Mouse (Mus musculus) MN1 (cell line): ENCODE measurements at regions not wholly inside any gene's neighbourhood (a gene's known extent, or its start where the extent isn't known, plus 50 kb on each side); places are given as distances from the start of the nearest gene placed in this dataset.

Experiments used
- DNase-seq: peaks from one replicate; pipeline ENCODE4 v3.0.0-alpha.2; 2016; ENCODE audit warnings: low spot score

GRCm38 (mm10) chr6:84514623-84515022, 79.1 kb downstream of the Cyp26b1 start:
- DNase-seq = peak; percentile 26

DNA sequence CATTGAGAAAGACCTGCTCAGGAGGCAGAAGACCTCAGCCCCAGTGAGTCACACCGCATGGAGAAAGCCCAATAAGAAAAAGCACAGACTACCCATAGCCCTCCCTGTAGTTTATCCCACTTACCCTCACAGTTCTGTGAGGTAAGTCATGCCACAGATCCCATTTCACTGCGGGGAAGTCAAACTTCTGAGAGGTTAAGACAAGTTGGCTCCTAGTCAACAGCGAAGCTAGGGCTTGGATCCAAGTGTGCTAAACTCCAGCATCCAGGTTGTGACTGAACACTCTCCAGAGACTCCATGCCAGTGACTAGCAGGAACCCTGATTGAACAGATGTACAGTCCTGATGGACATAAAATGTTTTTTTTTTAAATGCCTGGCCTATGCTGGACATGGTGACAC, 85.1 kb downstream of the Cyp26b1 start:
- DNase-seq = no peak

- DNase-seq = no peak
Observed at GRCm38 (mm10) chr6:84506675-84507074, 87.0 kb downstream of the Cyp26b1 start.

DNA sequence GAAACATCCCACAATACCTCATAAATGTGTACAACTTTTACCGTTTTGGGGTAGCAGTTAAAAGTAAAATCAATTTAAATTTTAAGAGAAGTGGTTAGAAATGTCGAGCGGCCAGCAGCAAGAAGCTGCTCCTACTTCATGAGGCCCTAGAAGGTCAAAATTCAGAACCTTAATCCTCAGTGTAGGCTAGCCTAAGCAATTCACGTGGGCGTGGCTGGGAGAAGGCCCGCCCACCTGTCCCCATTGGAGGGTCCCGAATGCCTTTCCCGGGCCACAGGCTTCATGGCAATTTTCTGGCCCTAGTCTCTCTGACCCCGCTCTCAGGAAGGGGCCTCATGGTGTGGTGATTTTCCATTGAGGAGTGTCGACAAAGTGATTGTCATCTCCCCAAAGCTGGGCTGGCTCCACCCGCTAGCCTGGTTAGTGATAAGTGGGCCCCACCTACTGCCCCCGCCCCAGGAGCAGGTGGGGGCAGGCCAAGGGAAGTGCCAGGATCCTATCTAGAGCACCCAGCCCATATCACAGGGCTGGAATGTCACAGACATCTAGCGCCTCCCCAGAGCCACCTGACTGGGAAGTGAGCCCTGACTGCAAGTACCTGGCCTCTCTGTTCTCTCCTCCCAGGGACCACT, 93.3 kb downstream of the Cyp26b1 start:
- DNase-seq = no peak

- no peak for DNase-seq
Observed at GRCm38 (mm10) chr6:84498076-84498475, 95.6 kb downstream of the Cyp26b1 start.

DNA sequence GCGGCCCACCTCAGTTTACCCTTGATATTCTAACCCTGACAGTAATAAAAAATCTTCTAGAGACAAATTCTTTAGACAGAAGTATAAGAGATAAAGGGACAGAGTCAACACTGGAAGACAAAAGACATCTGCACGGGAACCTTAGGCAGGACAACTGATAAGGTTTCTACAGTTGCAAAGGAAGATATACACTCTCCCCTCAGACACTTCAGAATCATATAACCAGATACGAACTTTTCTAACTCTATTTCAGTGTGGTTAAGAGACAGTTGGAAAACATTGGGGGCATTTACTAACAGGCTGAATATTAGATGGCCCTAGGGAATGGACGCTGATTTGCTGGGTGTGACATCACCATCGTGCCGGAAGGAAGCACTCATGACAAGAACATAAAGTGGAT, 100.0 kb downstream of the Cyp26b1 start:
- DNase-seq = no peak

GRCm38 (mm10) chr6:84493169-84493568, 100.5 kb downstream of the Cyp26b1 start:
- no peak for DNase-seq

- no peak for DNase-seq
Observed at GRCm38 (mm10) chr6:84492594-84492993, 101.1 kb downstream of the Cyp26b1 start.

- DNase-seq = peak; percentile 15
Observed at GRCm38 (mm10) chr6:84491106-84491505, 102.6 kb downstream of the Cyp26b1 start.

DNA sequence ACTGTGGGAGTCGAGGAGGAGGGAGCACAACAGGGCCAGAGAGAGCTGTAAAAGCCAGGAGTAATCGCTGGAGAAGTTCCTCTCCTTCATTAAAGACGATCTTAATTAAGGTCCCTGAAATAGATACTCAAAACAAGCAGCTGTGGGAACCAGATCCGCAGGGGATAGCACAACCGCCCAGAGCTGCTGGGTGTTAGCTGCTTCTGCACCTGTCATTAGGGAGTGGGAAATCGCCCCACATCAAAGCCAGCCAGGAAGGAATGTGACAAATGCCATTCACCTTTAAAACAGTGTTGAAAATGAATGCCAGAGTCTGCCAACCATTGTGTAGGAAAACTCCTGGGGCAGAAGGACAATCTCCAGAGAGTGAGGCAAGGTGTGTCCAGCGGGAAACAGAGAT, 112.5 kb downstream of the Cyp26b1 start:
- DNase-seq = no peak

DNA sequence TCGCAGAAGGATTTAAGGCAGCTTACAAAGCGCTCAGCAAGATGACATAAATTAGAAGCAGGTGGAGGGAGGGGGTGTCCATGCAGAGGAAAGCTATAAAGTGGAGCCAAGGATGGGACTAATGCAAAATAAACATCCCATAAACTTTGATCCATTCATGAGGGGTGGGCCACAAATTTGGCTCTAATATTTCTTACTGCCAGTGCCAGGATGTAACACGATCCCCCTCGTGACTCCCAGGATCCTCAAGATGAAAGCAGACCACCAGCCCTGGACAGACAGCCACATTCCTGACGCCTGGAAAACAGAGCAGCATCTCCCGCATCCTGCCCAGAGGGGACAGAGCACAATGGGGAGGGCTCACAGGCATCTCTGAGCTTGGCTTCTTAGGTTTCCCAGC, 116.6 kb downstream of the Cyp26b1 start:
- no peak for DNase-seq

- DNase-seq = peak; percentile 34
Observed at GRCm38 (mm10) chr6:84476466-84476865, 117.2 kb downstream of the Cyp26b1 start.

DNA sequence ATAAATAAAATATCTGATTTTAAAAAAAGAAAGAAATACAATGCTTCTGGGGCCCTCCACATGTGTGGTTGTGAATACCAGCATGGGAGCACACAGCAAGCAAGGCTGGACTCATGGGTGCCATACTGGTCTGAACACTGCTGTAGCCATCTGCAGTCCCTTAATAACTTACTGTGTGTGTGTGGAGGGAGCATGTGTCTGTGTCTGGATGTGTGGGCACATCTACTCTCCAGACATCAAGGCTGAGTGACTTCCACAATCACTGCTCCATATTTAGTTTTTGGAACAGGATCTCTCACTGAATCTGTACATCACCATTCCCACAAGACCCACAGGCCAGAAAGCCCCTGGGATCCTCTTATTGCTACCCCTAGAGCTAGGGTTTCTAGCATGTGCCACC, 118.9 kb downstream of the Cyp26b1 start:
- DNase-seq = no peak

GRCm38 (mm10) chr6:84473171-84473570, 120.5 kb downstream of the Cyp26b1 start:
- no peak for DNase-seq

DNA sequence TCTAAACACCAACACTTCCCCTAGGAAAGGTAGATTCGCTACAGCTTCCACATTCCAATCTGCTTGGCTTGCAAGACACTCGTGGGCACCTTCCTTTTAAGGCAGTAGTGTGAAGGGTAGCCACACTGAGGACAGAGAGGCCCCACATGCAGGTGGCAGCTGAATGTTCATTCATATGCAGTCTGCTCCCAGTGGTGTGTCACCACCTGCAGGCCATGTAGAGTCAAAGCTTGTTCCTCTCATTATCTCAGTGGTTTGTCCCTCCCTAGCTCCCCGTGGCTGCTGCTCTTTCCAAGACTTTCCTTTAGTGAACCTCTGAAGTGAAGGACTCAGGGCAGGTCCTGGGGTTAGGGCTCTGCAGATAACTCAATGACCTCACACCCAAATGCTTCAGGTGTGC, 121.4 kb downstream of the Cyp26b1 start:
- peak; percentile 10 for DNase-seq

- DNase-seq = peak; percentile 9
Observed at GRCm38 (mm10) chr6:84467319-84467718, 126.4 kb downstream of the Cyp26b1 start.

DNA sequence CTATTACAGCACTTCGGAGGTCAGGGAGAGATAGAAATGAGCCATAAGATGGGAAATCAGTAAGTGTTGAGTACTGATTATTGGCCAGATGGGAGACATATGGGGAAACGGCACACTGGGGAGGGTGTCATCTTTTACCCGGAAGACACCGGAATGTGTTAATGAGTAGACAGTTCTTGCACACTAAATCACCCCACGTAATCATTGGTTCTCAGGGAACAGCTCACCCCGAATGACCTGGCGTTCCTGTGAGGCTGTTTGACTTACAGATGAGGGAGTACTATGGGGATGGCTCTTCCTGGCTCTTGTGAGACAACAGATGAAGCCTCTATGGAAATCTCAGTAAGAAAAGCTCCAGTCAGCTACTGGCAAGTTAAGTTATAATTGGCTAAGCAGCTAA, 127.5 kb downstream of the Cyp26b1 start:
- no peak for DNase-seq

GRCm38 (mm10) chr6:84465596-84465995, 128.1 kb downstream of the Cyp26b1 start:
- no peak for DNase-seq

DNA sequence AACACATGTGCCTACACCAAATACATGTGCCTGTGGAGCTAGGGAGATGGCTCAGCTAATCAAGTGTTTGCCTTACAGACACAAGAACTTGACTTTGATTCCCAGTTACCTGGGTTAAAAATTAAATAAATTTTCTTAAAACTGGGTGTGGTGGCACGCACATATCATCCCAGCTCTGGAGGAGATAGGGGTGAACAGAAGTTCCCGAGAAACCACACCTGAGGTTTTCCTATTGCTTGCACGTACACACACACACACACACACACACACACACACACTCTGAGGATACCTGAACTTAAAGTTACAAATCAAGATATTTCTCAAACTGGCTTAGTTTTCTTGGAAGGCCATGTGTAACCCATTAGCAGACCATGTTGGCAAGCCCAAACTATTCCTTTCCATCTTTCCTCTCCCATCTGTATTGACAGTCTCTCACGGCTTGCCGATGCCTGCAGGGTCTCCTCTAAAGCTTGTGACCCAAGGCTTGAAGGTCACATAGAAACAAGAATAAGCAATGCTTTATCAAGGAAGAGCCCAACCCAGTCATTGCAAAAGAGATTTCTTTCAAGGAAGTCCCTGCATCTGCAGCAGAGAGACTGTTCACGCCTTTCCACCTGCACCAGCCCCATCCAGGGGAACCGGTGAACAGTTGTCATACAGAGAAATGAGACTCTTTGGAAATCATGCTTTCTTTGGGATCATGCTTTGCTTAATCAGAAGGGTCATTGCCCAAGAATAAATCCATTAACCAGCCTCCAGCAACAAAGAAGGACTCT, 129.9 kb downstream of the Cyp26b1 start:
- no peak for DNase-seq

- no peak for DNase-seq
Observed at GRCm38 (mm10) chr6:84456803-84457202, 136.9 kb downstream of the Cyp26b1 start.

- no peak for DNase-seq
Observed at GRCm38 (mm10) chr6:84445093-84445492, 148.6 kb downstream of the Cyp26b1 start.

- no peak for DNase-seq
Observed at GRCm38 (mm10) chr6:84442667-84443066, 151.0 kb downstream of the Cyp26b1 start.

- no peak for DNase-seq
Observed at GRCm38 (mm10) chr6:84441721-84442480, 151.8 kb downstream of the Cyp26b1 start.
